Mouse (Mus musculus) left cerebral cortex, postnatal 25 days (tissue): ENCODE measurements at regions not wholly inside any gene's neighbourhood (a gene's known extent, or its start where the extent isn't known, plus 50 kb on each side); places are given as distances from the start of the nearest gene placed in this dataset.

Experiments
- DNase-seq, 2 experiments: peaks; one replicate each; pipeline ENCODE4 v3.0.0; 2022; ENCODE audit warnings: low spot score in 2 of 2, mixed read lengths in 1 of 2
- intact Hi-C: fragments of 180-260 bp; cut with DNase I; formaldehyde crosslinking; loops from one replicate; pipeline ENCODE4 v1.15.1; 2025

DNA sequence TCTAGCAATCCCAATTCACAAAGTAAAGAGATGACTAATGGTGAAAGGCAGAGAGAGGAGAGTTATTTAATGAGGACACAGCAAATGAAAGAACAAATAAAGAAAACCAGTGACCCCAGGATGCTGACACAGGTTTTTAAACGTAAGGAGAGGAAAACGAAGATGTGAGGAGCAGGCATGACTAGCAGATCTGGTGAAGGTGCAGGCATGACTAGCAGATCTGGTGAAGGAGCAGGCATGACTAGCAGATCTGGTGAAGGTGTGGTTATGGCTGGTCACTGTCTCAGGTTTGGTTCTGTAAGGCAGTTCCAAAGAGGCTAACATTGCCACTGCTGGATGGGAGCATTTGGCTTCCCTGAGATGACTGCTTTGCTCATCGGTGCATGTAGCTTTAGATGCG lies 57.0 kb downstream of the Mbl2 start:
- intact Hi-C loops, result no loop called here
- DNase-seq, result peak in 1 of 2 experiments; percentile 8

DNA sequence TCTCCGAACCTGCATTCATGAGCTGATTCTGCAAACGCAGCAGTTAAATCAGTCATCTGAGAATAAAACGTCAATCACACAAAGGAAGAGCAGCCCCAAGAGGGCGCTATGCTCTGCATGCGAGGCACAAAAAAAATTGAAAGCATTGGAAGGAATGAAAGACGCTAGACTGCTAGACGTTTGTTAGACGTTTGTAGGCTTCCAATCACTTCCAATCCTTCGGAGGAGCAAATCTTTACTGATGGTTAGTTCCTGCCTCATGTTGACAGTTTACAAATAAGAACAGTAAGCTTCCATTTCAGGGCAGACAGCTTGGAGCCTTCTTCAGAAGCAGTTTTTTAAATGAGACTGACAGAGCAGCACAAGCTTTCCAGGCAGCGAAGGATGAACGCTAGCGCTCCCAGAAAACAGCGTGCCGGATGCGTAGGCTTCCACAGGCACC lies 62.5 kb downstream of the Mbl2 start:
- intact Hi-C loops, result loop anchor here (2.0 kb wide), 1 partner anchor 260 kb away; no protein-coding TSS in a partner anchor
- DNase-seq, result peak; percentile 40 to 43

DNA sequence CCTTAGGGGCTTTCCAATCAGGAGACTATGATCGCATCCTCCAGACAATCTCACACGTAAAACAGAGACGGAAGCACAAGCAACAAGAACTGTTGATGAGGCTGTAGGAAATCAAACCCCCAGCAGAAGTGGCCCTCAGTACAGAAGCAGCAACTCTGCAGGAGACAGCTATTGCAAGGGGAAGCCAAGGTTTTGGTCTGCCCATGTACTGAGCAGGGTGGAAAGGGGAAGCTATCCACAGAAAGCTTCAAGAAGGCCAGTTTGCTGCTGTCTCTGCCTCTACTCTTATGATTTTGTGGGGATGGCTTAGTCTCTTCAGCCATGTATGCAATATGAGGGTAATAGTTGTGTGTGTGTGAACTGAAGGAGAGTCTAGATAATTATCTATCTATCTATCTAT lies 63.3 kb downstream of the Mbl2 start:
- intact Hi-C loops, result no loop called here
- no peak for DNase-seq

DNA sequence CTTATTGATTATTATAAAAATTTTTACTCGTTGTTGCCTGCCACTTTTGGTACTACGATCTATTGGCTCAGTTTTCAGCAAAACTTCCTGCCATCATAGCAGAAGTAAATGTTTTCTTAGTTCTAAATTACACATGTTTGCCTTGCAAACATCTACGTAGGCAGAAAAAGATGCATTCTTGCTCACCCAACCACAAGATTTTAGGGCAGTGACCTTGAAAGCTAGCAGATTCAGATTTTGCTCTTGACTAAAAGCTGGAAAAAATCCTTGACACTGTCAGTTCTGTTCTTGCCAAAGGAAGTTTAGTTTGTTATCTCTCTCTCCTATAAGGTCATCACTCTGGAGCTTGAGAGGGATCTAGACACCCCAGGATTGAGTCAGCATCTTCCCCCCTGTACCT lies 66.8 kb downstream of the Mbl2 start:
- intact Hi-C loops, result no loop called here
- DNase-seq, result no peak

DNA sequence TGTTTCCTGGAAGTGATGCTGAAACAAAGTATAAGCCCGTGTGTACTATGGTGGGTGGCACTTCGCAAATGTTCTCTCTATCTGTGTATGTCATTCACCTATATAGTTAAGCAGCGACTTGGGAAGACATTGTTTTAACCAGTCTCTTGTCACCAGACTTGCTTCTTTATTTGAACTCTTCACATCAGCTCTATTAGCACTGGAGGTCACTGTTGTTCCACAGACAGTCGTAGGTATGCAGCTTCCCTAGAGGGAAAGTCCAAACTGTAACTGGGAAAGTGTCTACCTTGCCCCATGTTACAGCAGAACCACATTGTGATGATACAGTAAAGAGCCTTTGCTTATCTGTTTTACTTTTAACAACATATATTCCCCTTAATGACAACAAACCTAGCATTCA lies 69.5 kb downstream of the Mbl2 start:
- no peak for DNase-seq
- intact Hi-C loops, result no loop called here

DNA sequence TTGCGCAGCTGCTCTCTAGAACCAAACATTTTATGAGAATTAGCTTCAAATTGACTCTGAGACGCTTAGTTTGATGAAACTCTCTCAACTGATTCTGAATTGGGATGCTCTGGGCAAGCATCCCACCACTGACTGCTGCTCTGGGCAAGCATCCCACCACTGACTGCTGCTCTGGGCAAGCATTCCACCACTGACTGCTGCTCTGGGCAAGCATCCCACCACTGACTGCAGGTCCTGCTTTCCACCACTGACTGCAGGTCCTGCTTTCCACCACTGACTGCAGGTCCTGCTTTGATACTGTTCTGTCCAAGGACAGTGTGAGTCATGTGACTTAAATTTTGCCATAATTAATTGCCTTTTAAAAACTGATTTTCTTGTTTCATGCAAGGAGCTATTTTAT lies 73.6 kb downstream of the Mbl2 start:
- intact Hi-C loops, result no loop called here
- DNase-seq, result no peak

DNA sequence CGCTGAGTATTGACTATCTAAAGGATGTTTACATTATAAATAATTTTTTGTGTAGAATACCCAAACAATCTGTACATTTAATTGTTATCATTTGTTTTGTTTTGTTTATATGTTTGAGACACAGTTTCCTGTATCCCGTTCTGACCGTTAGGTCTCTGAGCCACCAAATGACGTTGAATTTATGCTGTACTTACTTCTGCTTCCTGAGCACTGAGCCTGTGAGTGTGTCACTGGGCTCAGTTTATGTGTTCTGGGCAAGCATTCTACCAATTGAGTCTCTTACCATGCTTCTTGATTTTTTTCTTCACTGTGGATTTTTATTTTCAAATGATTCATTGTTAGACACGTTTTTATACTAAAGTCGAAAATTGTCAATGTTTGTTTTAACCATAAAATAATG lies 74.2 kb downstream of the Mbl2 start:
- intact Hi-C loops, result no loop called here

DNA sequence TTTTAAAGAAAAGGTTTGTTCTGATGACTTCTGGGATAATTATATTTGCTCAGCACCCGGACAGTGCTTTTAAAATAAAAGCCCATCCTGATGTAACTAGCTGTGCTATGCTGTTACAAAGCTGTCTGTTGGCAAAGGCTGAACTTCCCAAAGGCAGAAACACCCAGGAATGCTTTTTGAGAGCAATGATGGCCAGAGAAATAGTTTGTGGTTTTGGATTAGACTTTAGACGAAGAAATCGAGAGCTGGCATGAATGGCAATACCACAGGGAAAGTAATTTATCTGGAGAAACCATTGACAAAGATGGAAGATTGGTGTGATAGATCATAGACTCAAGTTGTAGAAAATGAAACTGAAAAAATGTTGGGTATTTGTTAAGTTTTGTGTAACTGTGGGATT lies 84.6 kb downstream of the Mbl2 start:
- intact Hi-C loops, result no loop called here

More for the DNA sequence above, 74.2 kb downstream of the Mbl2 start:
- no peak for DNase-seq

DNA sequence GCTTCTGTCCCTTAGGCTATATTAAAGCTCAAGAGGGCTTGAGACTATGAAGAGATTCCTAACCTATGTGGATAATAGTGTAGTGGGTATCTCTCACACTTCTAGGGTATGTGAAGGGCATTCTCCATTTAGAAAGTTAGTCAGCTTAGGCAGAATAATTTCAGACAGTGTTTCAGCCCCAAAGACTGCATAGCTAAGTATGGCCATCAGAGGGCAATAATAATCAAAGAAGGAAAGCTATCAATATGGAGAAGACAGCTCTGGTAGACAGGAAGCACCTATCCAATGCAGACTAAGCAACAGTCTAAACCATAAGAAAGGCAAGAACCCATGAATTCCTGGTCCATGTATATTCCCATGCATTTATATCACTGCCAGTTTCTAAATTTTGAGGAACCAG lies 95.0 kb downstream of the Mbl2 start:
- intact Hi-C loops, result no loop called here
- no peak for DNase-seq

More for the DNA sequence above, 84.6 kb downstream of the Mbl2 start:
- DNase-seq, result no peak

DNA sequence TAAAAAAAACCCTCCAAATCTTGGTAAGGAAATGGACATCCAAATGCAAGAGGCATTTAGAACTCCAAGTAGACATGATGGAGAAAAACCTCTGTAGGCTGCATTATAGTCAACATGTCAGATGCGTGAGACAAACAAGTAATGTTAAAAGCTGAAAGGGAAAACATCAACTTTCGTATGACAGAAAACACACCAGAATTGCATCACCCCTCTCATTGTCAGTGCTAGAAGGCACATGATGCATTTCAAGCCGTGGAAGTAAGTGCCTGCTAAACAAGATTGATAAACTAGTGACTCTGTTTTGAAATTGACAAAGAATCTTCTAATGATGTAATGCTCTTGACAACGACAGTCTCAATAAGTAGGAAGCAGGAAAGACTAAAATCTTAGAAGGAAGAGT lies 96.1 kb downstream of the Mbl2 start:
- intact Hi-C loops, result no loop called here
- no peak for DNase-seq

DNA sequence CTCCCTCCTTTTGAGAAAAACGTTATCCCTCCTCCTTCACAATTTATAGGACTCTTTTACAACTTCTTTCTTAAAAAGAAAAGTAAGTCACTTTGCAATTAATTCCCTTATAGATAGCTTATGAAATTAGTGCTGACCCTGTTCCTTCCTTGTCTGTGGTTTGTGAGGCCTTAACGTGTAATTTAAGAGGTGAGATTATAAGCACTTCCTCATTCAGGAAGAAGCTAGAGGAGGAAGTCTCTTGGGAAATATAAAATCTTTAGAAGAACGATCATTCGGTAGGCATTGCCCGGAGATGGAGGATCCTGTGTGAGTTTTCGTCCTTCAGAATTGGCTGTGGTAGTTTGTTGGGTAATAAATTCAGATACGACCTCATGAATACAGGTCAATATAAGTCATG lies 98.0 kb downstream of the Mbl2 start:
- intact Hi-C loops, result no loop called here
- DNase-seq, result no peak

DNA sequence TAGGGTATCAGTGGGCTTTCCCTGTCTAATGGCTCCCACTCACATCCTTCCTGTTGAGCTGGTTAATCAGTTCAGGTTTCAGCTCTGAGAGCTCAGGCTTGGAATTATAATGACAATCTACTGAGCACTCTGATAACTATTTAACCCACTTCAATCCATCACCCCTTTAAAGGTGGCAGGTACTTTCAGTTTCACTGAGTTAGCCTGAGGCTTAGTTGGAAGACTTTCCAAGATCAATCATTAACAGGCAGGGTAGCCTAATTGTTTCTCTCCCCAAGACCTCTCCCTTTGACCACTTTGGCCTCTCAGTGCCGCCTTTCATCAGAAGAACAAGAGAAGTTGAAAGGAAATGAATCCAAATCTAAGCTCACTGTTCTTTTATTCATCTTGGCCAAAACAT lies 99.1 kb downstream of the Mbl2 start:
- no peak for DNase-seq
- intact Hi-C loops, result no loop called here

DNA sequence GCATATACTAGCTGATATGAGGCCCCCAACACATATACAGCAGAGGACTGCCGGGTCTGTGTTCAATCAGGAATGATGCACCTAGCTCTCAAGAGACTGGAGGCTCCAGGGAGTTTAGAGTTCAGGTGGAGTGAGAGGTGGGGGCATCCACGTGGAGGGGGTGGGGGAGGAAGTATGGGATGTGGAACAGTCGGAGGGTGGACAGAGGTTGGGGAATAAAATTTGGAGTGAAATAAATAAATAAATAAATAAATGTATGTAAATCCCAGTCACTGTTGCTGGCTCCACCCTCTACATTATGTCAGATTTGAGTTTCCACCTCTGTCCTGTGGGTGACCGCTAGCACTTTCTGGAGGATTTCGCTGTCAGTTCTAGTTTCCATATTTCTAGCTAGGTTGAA lies 111.7 kb downstream of the Mbl2 start:
- DNase-seq, result no peak
- intact Hi-C loops, result no loop called here

DNA sequence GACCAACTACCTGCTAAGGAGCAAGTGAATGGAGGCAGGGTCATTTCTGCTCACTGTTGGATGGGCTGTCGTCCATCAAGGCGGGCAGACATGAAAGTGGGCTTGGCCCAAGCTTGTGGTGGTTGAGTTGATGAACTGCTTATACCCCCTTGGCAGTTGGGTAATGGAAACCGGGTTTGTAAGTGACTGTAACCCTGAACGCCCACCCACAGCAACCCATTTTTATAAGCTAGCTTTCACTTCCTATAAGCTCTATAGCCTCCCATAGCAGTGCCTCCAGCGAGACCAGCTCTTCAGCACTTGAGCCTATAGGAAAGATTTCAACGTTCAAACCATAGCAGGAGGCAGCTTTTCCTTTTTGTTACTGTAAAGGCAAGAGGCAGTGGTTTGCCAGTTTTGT lies 116.2 kb downstream of the Mbl2 start:
- DNase-seq, result no peak
- intact Hi-C loops, result no loop called here

DNA sequence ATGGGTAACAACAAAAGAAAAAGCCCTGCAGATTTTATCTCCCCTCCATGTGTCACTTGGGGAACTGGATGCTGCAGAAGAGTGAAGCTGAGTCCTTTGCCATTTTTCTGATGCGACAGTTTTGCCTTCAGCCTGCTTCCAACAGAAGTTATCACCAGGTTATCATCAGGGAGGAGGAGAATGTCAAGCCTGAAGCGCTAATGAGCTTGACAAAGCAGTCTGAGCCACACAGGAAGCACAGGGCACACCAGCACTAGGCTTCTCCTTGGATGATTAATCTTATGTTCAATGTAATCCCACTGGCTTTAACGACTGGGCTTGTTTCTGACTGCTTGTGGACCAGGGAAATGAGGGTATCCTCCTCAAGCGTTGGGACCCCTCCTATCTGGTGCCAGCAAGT lies 122.2 kb downstream of the Mbl2 start:
- intact Hi-C loops, result no loop called here
- DNase-seq, result no peak

DNA sequence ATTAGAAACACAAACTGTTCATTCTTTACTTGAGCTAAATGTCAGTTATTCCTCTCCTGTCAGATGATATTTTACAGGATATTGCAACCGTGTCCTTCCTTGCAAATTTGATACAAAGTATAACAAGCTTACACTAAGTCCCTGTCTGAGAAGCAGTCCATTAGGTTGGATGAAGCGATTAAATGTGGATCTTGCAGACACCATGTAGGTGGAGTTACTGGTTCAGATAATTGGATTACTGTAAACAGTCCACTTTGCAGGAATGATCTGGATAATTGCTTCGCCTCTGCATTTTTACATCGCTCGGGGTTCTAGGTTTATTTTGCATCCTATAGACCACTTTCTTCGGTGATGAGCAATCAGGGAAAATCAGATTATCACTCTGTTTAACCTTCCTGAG lies 126.2 kb downstream of the Mbl2 start:
- no peak for DNase-seq
- intact Hi-C loops, result no loop called here

DNA sequence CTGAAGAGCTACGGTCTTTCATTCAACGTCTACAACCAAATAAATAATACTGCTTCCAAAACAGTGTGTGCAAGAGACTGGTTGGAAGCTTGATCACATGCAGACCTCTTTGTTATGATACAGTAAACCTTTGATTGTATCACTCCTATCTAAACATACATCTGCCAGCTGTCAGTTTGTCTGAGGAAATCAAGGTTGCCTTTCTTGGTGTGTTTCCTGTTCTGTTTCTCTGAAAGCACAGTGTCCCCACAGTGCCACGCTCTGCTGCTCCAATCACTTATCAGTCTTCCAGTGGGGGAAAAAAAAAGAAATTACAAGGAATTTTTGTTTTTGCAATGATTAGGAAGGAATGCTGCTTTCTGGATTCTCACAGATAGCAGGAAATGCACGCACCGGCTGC lies 139.2 kb downstream of the Mbl2 start:
- intact Hi-C loops, result no loop called here
- DNase-seq, result no peak

DNA sequence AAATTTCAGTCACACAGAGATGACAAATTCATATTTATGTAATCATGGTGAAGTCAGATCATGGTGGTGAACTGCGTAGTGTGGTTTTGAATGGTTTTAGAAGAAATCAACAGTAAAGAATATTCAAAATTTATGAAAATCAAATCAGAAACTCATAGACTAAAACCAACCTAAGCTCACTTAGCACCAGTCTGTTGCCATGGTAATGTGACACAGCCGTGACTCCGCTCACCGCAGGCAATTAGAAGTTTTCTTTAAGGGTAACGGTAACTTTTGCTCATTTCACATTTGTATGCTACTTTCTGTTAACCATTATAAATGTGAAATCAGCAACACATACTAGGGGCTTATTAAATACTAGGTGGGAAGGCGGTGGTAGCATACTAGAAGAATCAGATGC lies 147.0 kb downstream of the Mbl2 start:
- intact Hi-C loops, result no loop called here

DNA sequence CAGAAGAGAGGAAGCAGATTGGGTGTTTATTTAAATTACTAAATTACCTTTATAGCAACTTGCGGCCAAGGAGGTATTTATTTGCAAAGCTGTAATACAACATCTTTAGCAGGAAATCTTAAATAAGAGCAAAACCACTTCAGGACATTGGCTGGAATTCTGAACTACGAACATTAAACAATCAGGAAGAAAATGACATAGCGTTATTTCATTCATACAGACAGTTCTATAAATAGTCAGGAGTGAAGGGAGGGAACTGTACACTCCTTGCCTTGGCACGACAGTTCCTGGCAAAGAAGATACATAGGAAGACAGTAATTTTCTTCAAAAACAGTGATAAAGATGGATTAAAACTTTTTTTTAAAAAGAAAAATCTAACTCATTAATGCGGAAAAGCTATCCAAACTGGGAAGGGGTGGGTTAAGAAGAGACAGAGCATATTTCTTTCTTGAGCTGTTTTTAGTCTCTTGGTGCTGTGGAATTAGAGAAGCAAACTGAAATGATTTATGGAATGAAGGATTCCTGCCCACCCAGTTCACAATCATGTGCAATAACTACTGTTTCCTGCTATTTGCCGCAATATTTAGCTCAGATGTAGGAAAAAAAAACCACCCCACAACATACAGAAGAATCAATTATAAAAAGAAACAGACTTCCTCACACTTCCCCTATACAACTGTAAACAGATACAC lies 147.9 kb downstream of the Mbl2 start:
- intact Hi-C loops, result no loop called here
- DNase-seq, result no peak

More for the DNA sequence above, 147.0 kb downstream of the Mbl2 start:
- DNase-seq, result peak; percentile 1 to 2

DNA sequence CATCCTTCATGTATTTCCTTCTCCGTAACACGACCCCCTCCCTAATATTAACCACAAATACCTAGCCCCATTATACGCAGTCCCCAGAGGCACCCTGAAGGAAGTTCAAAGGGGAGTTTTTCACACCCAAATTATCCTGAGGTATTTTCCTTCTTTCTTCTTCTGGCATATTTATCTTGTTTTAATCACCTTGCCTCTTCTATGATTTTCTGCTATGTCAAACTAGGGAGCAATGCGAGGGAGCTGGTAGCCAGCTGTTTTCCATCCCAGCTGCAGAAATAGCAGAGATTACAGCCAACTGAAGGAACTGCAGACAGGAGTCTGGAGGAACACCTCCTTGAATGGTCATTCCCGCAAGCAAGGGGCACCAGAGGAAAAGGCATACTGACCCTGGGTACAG lies 155.7 kb downstream of the Dkk1 start:
- intact Hi-C loops, result no loop called here
- DNase-seq, result no peak

DNA sequence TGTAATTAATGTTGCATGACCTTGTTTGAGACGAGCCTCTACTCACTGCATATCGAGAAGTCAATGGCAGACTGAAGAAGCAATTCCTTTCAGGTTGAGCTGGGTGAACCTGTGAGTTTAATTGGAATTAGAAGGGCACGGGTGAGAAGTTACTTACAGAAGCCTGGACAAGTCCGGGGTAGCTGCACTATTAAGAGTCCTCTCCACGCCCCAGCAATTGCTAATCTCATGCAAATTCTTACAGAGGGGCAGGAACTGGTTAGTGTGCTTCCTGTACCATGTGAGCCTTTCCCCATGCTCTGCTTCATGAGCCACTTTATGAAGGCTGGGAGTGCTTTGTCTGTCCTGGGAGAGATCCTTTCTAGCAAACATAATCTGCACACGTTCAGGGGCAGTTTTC lies 142.5 kb downstream of the Dkk1 start:
- intact Hi-C loops, result no loop called here
- DNase-seq, result no peak
